Mouse (Mus musculus) embryonic stem cell, embryonic (primary cell): ENCODE data around the gene Zic1.

Source experiments
- CTCF ChIA-PET, 4 experiments: fragments of 300-600 bp in 2 of 4; fragments of 350-600 bp in 2 of 4; sonication (Branson Sonifier 250); formaldehyde crosslinking; loops; one replicate each; lab custom pipeline; 2022; ENCODE audit warnings: inconsistent platforms in 2 of 4; lab: Charles Lee
- POLR2A ChIA-PET, 4 experiments: fragments of 300-600 bp in 2 of 4; fragments of 350-600 bp in 2 of 4; sonication (Branson Sonifier 250); formaldehyde crosslinking; loops; one replicate each; lab custom pipeline; 2022; ENCODE audit warnings: antibody characterized with exemption in 4 of 4, inconsistent platforms in 1 of 4; lab: Charles Lee

Gene Zic1

DNA sequence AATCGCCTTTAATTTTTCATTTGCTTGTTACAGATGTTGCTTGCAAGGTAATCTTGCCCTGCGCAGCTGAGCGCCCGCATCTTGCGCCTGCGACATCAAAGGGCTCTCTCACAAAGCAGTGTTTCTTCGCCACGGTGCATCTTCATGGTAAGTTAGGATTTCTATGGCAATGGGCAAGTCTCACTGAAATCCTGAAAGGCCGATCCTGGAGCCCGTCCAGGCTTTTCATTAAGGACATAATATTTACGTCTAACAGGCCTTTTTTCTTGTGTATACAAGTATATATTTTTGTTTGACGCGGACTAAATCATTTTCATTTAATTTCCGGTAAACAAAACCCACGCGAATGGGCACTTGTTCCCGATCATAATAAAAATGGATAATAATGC is 20.9 kb upstream of the Zic1 start:
- ChIA-PET CTCF (no interaction called here), POLR2A (no interaction called here)

- POLR2A ChIA-PET = interaction anchor here in 1 of 4 experiments (0.6 to 0.7 kb wide), 2 partner anchors 24 to 1226 kb away, joined by 4 to 5 read pairs; no protein-coding TSS in a partner anchor
- CTCF ChIA-PET = no interaction called here
Measured at GRCm38 (mm10) chr9:91385561-91386430, 20.2 kb upstream of the Zic1 start.

GRCm38 (mm10) chr9:91384693-91385560 is 19.3 kb upstream of the Zic1 start:
- ChIA-PET POLR2A (interaction anchor here in 2 of 4 experiments (0.6 to 1.4 kb wide), 4 partner anchors 13 to 1969 kb away, joined by 3 to 4 read pairs (median 4); no protein-coding TSS in a partner anchor), CTCF (no interaction called here)

GRCm38 (mm10) chr9:91384136-91384500 is 18.5 kb upstream of the Zic1 start:
- ChIA-PET CTCF (no interaction called here), POLR2A (interaction anchor here in 2 of 4 experiments (0.6 to 1.4 kb wide), 3 partner anchors 13 to 1968 kb away, joined by 3 to 4 read pairs (median 3); no protein-coding TSS in a partner anchor)

DNA sequence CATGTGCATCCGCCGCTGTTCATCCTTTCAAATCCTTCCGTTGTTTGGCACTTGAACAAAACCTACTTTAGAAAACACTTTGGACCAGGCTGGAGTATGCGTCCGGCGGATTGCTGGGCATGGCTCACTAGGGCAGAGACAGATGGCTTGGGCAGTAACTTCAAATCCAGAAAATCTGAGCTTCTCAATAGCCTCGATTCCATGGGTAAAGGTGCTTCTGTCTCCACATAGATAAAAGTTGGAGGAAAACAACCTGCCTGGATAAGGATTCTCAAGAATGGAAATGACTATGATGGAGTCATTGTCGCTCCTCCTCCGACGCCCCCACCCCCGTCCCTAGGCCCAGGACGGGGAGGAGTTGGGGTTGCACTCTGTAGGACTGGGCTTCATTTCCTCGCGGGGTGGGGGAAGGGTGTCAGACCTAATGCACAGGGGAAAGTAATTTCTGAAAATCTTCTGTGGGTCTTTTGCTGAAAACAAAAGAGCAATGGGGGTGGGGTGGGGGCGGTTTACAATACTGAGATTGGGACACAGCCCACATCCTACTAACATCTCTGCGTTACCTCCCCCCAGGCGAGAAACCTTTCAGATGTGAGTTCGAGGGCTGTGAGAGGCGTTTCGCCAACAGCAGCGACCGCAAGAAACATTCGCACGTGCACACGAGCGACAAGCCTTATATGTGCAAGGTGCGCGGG is 18.0 kb upstream of the Zic1 start:
- ChIA-PET POLR2A (interaction anchor here in 1 of 4 experiments (1.4 kb wide), 1 partner anchor 22 kb away, joined by 4 read pairs; no protein-coding TSS in a partner anchor), CTCF (no interaction called here)

- CTCF ChIA-PET = no interaction called here
- POLR2A ChIA-PET = no interaction called here
Measured at GRCm38 (mm10) chr9:91382471-91383255, 17.1 kb upstream of the Zic1 start.

GRCm38 (mm10) chr9:91382111-91382379 is 16.4 kb upstream of the Zic1 start:
- POLR2A ChIA-PET = no interaction called here
- CTCF ChIA-PET = no interaction called here

GRCm38 (mm10) chr9:91381284-91382110 is 15.9 kb upstream of the Zic1 start:
- POLR2A ChIA-PET = interaction anchor here in 1 of 4 experiments (3.3 kb wide), 1 partner anchor 19 kb away, joined by 15 read pairs; the partner anchor contains the start of gene Zic4
- CTCF ChIA-PET = interaction anchor here in 1 of 4 experiments (1.1 kb wide), 1 partner anchor 20 kb away, joined by 3 read pairs; the partner anchor contains the start of gene Zic4

- CTCF ChIA-PET = interaction anchor here in 1 of 4 experiments (1.1 kb wide), 1 partner anchor 19 kb away, joined by 3 read pairs; the partner anchor contains the start of gene Zic4
- POLR2A ChIA-PET = interaction anchor here in 1 of 4 experiments (3.3 kb wide), 1 partner anchor 18 kb away, joined by 15 read pairs; the partner anchor contains the start of gene Zic4
Measured at GRCm38 (mm10) chr9:91380458-91380914, 14.9 kb upstream of the Zic1 start.

DNA sequence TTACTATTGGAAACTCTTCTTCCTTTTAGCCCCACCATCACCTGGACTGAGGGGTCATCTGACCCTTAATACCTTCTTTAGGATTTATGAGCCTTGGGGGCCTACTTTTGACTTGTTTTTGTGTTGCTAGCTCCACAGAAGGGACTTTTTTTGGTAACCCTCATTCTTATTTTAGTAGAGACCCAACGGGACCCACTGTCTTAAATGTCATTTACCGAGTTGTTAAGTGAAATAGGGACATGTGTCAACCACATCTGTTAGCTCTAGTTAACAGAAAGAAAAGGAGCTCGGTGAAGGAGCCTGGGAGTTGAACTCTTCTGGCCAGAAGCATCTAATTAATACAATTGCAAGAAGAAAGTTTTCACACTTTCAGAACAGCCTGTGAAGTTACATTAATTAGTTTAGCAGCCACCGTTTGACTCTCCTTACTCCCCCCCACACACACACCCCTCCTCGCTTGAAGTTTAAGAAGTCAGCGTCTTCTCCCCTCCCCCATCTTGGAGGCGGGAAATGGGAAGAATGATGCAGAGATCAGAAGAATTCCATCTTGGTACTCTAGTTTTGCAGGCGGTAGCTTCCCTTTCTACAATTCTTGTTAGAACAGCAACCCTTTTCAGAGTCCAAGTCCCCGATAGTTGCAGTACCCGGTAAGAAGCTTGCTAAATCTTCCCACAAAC is 14.3 kb upstream of the Zic1 start:
- POLR2A ChIA-PET = interaction anchor here in 1 of 4 experiments (3.3 kb wide), 1 partner anchor 17 kb away, joined by 15 read pairs; the partner anchor contains the start of gene Zic4
- CTCF ChIA-PET = interaction anchor here in 1 of 4 experiments (1.1 kb wide), 1 partner anchor 18 kb away, joined by 3 read pairs; the partner anchor contains the start of gene Zic4

DNA sequence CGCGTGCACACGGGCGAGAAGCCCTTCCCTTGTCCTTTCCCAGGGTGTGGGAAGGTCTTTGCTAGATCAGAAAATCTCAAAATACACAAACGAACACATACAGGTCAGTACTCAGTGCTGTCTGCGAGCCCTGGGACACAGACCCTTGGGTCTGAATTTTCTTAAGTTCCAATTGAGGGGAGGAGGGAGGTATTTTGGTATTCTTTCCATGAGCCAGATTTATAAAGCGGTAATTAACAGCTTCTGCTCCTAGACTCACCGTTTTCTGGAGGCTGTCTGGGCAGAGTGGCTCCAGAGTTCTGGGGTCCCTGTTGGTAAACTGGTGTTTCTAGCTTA is 13.7 kb upstream of the Zic1 start:
- ChIA-PET CTCF (no interaction called here), POLR2A (interaction anchor here in 3 of 4 experiments (0.5 to 3.3 kb wide), 3 partner anchors 17 to 1297 kb away, joined by 3 to 15 read pairs (median 4); partner anchors contain the start of gene Zic4 (in 1 of the 3))

DNA sequence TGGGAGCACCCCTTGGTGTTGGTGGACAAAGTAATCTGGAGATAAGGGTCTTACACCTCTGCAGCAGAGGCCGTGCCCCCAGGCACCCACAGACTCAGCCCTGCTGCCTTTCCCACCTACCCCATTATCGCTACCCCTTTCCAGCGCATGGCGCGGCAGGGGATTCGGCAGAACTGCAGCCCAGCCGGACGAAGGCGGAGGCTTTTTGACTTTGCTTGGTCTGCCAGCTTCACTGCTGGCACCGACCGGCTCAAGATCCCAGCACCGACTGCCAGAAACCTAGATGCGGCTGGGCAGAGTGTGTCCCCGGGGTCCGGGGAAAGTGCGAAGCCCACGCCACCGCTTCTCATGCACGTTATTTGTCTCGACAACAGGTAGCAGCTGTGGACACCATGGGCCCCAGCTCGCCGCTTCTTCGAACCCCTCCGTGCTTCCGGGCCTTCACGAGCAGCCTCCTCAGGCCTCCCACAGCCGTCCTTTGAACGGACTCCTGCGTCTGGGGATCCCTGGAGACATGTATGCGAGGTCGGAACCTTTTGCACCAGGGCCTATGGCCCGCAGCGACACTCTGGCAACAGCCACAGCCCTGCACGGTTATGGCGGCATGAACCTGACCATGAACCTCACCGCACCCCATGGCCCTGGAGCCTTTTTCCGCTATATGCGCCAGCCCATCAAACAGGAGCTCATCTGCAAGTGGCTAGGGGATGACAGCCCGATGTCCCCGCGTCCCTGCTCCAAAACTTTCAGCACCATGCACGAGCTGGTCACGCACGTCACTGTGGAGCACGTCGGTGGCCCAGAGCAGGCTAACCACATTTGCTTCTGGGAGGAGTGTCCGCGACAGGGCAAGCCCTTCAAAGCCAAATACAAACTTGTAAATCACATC is 13.0 kb upstream of the Zic1 start:
- ChIA-PET POLR2A (interaction anchor here in 3 of 4 experiments (0.5 to 3.3 kb wide), 3 partner anchors 16 to 1297 kb away, joined by 3 to 15 read pairs (median 4); partner anchors contain the start of gene Zic4 (in 1 of the 3)), CTCF (no interaction called here)

DNA sequence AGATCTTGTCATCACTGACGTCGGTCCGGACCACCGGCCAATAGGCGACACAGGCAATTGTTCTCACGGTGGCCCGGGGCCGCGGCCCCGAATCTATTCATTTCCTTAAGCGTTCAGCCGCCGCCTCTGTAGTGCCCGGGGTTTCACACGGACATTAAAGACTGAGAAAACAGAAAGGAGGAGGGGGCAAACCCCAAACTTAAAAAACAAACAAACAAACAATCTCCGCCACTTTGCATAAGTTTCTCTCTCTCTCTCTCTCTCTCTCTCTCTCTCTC is 12.2 kb upstream of the Zic1 start:
- ChIA-PET POLR2A (interaction anchor here in 1 of 4 experiments (1.0 to 3.3 kb wide), 2 partner anchors 14 to 15 kb away, joined by 3 to 15 read pairs; partner anchors contain the start of gene Zic4), CTCF (no interaction called here)

- ChIA-PET CTCF (interaction anchor here in 1 of 4 experiments (0.7 kb wide), 1 partner anchor 1735 kb away, joined by 3 read pairs; no protein-coding TSS in a partner anchor), POLR2A (interaction anchor here in 1 of 4 experiments (1.0 kb wide), 1 partner anchor 13 kb away, joined by 3 read pairs; no protein-coding TSS in a partner anchor)
Measured at GRCm38 (mm10) chr9:91377036-91377872, 11.6 kb upstream of the Zic1 start.
